Mouse (Mus musculus) cerebellum, adult (tissue): ENCODE results near the gene Cstad.

Source experiments
- ATAC-seq: cut with Nextera tagmentation; 2 replicates; pipeline ENCODE4 v1.9.2; 2017; ENCODE audit warnings: mild to moderate bottlenecking, moderate library complexity, mixed read lengths; ENCODE audit not compliant: insufficient number of reproducible peaks, low FRiP score, low TSS enrichment

Cstad gene

DNA sequence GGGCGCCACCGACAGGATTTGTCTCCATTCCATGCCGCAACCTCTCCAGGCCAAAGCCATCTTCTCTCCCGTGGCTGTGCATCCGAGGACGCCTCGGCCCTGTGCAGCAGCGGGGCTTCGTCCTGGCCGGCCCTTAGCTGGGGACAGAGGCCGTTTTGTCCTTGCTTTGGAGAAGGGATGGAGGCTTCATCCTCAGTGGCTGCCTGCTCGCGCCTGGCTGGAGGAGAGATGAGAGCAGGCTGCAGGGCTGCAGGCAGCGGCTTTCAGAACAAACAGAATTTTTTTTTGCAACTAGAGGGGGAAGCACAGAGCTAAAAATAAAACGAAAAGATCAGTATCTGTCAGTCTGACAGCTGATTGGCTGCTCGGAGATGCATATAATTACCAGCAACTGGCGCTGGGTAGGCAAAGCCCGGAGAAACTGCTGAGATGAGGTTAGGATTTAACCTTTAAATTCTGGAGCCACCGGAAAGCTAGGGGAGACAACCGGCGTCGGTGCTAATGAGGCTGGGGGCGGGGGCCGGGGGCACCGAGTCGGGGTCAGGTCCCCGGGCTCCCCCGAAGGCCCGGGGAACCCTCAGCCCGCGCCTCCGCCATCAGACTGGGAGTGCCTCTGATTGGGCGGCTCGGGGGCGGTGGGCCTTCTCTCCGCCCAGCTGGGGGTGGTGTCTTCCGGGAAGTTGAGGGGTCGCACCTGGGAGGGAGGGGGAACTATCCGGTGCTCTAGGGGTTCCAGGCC, at the start of gene Cstad:
Cstad (plus strand) TSS at position 400 of the 739 bp plus-strand sequence.
- ATAC-seq = peak; percentile 66

DNA sequence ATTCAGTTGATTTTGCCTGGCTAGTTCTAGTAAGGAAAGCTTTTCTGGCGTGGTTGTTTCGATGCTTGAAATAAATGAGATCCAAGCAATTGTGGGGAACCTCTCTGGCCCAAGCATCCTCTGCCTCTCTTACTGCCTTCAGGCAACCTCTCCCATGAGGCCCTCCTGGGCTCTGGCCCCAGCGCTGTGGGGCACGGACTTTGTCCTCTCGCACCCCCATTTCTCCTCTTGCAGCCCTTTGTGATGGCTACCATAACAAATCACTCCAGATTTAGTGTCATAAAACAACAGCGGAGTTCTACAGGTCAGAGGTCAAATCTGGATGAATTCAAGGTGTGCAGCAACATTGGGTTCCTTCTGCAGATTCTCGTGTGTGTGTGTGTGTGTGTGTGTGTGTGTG, 49.1 kb upstream of the Cstad start:
- ATAC-seq = no peak

DNA sequence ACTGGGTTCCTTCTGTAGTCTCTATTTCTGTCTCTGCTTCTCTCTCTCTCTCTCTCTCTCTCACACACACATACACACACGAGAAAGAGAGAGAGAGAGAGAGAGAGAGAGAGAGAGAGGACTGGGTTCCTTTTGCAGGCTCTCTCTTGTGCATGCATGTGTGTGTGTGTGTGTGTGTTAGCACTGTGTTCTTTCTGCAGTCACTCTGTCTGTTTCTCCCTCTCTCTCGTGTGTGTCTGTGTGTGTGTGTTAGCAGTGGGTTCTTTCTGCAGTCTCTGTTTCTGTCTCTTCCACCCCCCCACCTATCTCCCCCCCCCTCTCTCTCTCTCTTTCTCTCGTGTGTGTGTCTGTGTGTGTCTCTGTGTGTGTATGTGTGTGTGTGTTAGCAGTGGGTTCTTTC, 48.6 kb upstream of the Cstad start:
- no peak for ATAC-seq

DNA sequence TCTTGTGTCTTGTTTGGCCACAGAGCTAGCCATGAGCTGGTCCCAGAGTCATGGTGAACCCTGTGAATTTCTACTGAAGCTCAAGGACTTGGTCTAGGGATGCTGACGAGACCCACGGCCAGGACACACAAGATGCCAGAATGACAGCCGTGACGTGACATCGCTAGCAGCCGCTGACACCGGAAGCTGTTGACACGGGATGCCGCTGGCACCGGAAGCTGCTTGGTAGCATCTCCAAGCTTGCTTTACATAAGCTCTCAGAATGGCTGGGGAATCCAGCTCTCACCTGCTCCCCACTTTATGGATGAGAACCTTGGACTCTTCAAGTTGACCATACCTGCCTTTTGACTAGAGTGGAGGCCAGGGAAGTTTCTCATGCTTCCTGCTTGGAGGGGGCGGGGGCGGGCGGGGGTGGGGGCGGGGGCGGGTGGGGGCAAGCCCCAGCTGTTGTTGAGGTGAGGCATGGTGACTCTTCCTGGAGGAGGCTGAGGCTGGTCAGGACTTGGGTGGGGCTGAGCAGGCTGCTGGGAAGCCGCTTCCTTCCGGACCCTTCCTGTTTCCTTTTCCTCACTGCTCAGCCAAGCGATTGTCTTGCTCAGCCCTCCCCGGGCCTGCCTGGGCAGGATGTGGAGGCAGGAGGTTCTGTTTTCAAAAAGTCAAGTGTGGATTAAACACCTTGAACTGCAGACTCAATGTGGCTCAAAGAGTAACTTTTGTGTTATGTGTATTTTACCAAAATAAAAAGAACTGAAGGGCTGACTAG, 47.2 kb upstream of the Cstad start:
- ATAC-seq = no peak

DNA sequence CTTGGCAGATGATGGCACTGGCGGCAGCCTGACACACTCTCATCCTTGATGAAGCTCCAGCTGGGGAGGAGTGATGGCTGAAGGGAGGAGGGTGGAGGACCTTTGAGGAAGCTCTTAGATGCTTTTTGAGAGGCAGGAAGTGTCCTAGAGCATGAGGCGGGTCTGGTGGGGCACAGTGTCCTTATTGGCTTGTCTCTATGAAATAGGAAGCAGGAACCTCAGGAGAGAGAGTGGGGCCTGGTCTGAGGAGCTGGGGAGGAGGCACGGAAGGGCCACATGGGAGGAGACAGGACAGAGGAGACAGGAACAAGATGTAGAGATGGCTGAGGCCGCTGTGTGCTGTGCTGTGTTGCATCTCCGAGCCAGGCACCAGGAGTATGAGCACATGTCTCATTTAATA, 43.3 kb upstream of the Cstad start:
- ATAC-seq = no peak

DNA sequence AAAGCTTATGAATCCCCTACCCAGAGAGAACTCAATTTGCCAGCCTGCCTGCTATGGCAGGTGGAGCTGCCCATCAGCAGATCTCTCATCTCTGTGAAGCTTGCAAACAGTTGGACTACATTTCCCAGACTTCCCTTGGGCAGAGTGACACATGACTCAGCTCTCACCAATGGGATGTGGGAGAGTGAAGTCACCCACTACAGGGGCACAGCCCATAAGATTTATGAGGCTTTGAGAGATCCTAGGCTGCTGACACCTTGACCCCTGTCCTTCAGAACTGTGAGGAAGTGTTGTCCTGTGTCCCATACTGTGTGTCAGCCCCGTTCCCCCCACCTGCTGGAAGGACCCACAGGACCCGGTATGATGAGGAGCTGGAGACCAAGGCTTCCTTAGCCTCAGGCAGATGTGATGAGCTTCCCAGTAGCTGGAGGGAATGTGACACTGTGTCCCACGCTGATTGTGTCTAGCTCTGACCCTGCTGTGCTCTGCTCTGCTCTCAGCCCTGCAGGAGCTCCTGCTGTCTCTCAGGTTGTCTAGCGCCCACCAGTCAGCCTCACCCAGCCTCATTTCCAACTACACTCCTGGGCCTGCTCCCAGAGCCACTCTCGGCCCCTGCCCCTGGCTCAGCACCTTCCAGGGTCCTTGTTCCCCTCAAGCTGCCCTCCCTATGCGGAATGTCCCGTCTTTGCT, 40.8 kb upstream of the Cstad start:
- peak; percentile 95 for ATAC-seq

DNA sequence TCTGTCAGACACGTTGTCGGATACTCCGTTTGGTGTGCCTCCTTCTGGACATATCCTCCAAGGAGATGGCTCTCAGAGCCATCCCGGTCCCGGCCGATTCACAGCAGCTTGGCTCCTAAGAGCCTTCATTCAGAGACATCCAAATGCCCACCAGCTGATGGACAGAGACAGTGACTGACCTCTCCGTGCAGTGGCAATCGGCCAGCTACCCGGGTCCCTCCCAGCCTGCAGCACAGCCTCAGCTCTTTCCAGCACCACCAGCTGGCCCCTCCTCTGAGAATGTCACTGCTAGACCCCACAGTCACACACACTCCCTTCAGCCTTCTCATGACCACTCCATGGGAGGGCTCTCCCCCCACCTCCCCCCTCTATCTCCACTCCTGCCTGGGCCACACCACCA, 39.6 kb upstream of the Cstad start:
- no peak for ATAC-seq

DNA sequence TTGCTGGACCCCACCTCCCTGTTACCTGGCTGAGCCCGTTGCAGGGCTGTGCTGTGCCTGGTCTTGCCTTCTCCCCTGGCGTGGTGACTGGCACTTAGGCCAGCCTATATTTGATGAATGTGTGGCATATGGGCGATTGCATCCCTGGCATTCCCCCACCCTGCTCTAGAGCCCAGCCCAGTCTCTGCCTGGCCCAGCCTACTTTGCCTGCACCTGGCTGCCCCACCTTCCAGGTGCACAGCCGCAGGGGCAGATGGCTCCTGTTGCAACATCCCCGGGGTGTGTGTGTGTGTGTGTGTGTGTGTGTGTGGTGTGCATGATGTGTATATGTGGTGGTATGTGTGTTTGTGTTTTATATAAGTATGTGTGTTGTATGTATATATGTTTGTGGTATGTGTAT, 38.3 kb upstream of the Cstad start:
- ATAC-seq = no peak

DNA sequence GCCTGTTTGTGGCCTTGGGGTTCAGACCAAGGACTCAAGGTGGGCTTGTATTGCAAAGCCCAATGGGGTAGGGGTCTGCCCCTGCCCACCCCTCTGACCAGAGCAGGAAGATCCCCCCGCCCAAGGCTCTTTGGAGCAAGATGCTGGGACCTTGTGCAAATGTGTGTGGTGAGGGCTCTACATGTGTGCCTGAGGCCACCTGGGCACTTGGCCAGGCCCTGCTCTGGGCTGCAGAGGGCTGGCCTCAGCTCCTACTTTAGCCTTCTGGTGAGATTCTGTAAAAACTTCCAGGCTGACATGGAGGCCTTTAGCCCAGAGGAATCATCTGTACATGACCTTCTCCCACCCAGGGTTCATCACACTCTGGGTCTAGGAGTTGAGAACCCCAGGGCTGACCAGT, 35.3 kb upstream of the Cstad start:
- no peak for ATAC-seq

DNA sequence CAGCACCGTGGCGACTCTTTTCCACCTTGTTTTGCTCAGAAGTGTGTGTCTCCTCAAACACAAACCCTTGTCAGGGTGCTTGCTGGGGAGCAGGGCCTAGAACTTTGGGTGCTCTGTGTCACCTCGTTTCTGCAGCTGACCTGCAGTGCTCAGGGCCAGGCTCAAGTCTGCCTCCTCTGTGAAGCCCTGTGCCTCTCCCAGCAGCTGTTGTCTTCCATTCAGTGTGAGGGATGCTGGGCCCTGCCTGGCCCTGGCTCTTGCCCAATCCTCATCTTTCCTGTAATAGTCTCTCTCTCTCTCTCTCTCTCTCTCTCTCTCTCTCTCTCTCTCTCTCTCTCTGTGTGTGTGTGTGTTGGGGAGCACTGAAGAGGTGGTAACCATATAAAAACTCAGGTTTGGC, 32.3 kb upstream of the Cstad start:
- no peak for ATAC-seq

DNA sequence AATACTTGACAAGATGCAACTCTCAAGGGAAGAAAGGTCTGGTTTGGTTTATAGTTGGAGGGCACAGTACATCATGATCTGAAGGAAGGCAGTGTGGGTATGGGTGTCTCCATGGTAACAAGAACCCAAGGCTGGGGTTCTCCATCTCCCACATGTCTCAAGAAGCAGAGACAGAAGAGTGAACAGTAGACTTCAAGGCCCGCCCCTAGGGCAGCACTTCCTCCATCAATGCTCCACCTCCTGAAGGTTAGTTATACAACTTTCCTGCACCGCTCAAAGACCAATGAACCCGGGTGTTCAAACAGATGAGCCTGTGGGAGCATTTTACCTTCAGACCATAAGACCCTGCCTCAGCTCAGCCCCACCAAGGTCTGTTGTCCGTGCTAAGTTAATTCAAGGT, 23.2 kb upstream of the Cstad start:
- no peak for ATAC-seq

DNA sequence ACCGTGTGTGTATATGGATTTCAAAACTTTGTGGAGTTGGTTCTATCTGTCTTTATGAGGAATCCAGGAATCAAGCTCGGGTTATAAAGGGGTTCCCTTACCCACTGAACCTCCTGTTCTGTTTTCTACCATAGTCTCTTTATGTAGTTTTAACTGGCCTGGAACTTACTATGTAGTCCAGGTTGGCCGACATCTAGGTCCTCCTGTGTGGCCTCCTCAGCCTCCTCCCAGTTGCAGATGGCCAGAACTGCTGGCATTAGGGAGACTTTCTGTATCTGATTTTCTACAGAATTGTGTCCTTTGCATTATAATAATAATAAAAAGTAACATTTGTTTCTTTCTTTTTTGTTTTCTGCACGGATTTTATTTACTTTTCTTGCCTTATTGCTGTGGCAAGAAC, 21.3 kb upstream of the Cstad start:
- no peak for ATAC-seq

DNA sequence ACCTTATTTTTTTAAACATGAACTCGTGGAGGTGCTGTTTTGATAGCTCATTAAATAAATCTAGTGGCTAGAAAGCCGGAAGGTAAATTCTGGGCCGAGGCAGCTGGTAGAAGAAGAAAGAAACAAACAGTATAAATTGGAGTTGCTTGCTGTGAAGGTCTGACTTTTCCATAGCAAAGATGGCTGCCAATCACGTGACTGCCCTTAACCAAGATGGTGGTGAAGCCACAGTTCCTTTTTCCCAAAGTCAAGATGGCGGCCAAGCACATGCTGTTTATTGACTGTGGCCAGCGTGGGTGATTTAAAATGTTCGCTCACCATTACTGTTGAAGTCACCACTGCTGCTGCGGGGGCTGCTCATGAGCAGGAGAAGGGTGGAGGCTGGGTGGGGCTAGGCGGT, 17.8 kb upstream of the Cstad start:
- ATAC-seq = no peak

DNA sequence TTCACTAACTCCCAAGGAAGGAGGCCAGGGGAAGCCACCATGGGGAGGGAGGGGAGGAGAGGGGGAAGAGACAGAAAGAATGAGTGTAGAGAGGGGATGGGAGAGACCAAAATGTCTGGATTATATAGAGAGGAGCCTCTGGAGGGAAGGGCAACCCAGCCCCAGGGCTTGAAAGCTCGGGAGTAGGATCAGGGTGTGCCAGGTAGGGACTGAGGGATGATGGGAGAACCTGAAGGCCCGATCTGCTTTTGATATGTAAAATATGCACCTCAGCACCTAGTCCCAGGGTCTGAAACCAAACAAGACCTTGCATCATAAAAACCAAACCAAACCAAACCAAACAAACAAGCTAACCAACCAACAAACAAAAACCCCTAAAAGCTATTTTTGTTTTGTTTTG, 16.8 kb upstream of the Cstad start:
- no peak for ATAC-seq

DNA sequence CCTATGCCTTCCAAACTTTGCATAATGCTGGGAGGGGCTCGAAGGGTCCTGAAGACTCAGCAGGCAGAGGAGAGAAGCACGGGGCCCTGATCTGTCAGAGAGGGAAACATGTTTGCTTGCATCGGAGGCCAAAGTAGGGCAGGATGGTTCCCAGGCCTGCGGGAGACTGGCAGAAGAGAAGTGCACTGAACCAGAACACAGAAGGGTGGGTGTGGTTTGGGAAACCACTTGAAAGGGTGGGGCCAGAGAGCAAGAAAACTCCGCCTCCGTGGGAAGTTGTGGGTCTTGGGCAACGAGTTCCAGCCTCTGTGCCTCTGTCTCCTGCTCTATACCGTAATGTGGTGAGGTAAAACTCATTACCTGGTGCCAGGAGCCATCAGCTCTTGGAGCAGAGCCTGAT, 7.7 kb upstream of the Cstad start:
- ATAC-seq = no peak

DNA sequence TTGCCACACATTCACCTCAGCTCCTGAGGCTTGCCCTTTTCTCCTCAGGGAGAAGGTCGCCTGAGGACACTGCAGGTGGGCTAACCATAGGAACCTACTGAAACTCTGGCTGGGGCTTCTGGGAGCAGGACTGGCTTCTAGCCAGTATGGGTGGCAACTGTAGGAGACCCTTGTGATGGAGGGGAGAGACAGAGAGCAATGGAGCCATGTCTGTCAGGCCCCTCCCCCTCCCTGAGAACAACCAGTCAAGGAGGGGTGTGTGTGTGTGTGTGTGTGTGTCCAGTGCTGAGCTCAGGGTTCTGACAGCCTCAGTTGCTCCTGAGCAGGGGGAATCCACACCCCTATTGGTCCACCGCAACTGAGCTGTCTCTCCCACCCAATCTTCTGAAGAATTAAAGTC, 7.2 kb upstream of the Cstad start:
- no peak for ATAC-seq

DNA sequence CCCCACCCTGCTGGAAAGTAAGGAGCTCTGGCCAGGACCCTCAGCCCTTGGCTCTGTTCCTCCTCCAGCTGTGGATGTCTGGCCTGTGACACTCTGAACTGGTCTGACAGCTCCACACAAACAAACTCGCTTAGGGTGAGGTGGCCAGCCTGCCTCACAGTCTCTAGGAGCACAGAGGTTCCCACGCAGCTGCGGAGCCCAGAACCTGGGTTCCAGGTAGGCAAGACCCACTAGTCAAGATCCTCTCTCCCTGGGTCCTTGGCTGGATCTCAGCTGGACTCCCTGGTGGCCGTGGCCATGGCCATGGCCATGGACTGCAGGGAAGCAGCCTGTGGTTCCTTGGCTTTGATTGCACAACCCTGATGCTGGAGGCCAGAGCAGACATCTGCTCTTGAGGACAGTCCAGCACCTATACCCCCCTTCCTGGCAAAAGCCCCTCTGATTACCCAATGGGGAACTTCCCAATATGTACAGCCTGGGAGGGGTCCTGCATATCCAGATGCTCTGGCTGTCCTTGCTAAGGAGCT, 5.8 kb upstream of the Cstad start:
- ATAC-seq = no peak

DNA sequence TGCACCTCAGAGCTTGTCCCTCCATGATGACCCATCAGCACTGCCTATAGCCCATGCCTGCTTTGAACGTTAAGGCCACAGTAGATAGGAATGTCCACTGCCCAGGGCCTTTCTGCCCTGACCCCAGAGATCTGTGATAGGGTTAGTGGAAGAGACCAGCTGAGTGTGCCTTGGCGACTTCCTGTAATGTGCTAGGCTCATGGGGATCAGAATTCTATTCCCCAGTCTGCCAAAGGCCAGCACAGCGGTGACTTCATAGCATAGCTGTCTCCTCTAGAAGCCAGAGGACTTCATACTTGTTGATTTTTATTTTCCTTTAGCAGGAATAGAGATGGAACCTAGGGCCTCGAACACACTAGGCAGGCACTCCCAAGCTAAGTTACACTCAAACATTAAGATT, 5.1 kb upstream of the Cstad start:
- no peak for ATAC-seq

DNA sequence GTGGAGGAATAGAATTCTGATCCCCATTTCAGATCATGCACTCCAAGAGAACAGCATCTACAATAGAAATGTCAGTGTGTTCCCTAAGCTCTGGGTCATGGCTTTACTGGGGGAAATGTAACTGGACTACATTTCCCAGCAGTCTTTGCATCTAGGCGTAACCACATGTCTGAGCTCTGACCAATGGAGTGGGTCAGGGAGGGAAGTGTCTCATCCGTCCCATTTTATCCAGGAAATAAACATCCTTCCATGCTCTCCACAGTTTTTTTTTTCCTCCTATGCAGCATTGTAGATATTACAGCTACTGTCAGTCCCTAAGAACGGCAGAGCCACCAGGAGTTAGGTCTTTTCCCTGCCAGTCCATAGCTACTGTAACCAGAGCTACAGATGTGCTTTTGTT, 3.9 kb upstream of the Cstad start:
- peak; percentile 77; the same call in 1 of the 2 replicates for ATAC-seq

DNA sequence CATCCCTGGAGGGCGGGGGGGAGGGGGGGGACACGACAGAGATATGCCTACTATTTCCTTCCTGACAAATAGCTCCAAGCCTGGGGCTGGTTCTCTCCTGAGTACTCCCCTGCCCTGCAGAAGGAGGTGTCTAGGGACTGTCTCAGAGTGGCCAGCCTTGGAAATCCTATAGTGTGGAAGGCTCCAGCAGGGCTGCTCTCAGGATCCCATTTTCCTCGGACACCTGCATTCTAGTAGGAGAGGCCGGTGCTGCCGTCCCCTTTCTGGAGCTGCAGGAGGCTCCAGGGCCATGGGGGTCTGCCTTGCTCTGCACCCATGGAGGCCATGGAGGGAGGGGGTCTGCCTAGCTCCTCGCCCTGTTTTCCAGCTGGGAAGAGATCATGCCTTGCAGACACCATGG, 2.4 kb upstream of the Cstad start:
- ATAC-seq = no peak

DNA sequence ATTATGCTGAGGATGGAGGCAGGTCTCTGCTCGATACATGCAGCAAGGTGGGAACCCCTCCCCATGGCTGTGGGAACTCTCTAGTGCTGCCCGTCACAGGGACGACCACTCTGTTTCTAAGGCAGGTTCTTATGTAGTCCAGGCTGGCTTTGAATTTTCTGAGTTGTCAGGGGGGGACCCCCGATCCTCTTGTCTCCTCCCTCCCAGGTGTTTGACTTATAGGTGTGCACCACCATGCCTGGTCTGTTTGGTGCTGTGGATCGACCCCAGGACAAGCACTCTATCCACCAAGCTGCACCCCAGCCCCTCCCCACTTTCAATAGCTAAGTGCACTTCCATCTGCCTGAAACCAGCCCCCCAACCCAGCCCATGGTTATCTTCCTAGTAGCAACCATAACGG, 1.9 kb upstream of the Cstad start:
- ATAC-seq = no peak
